Mouse (Mus musculus): Measurements from ENCODE around the gene Snx1. TPM values are rescaled to one million over a fixed set of nuclear protein-coding genes. Genes with fewer than 3 reads are reported as not detected.

The Snx1 gene
- total and polyA plus RNA-seq, 3 experiments = 86.4 to 186 (median 110) TPM

GRCm38 (mm10) chr9:66120945-66121344 is 5.4 kb downstream of the Snx1 start:
- H3K27me3 ChIP-seq (replicated peaks) = no peaks in the 10 kb centered on the region
- H3K4me2 ChIP-seq (ENCODE audit: insufficient read depth, low read depth, poor library complexity, severe bottlenecking) = no peak overlapping the region
- no peak overlapping the region for H3K4me3 ChIP-seq (replicated peaks in 1 of 3; ENCODE audit: low read depth in 2 of 3, low read length in 2 of 3, poor library complexity in 1 of 3)
- H3K9ac ChIP-seq (ENCODE audit: insufficient read depth, low read depth) = no peak overlapping the region
- DNase-seq (ENCODE audit: extremely low read depth) = no peak
- peaks cover 10 to 42% of the 10 kb centered on the region in 2 experiments for H3K36me3 ChIP-seq (replicated peaks in 1 of 2; ENCODE audit: control insufficient read depth in 1 of 2, insufficient read depth in 1 of 2, low read length in 1 of 2)
- H3K79me2 ChIP-seq (replicated peaks; ENCODE audit: control insufficient read depth, extremely low read depth, insufficient read depth, poor library complexity, severe bottlenecking) = peaks cover 46% of the 10 kb centered on the region
- TF ChIP-seq MXI1 (IDR thresholded peaks at IDR 0.05; ENCODE audit: low read depth, low read length) (no peak), ZC3H11A (IDR thresholded peaks at IDR 0.05; ENCODE audit: low read depth, low read length) (no peak), SIN3A (IDR thresholded peaks at IDR 0.05; ENCODE audit: low read length) (no peak), CHD2 (IDR thresholded peaks at IDR 0.05; ENCODE audit: low read length) (no peak), KAT2A (IDR thresholded peaks at IDR 0.05; ENCODE audit: insufficient replicate concordance, low read length) (no peak), USF2 (conservative IDR thresholded peaks at IDR 0.05; ENCODE audit: low read depth, low read length) (no peak), JUN (IDR thresholded peaks at IDR 0.05; ENCODE audit: insufficient read depth, low read depth, low read length) (no peak), GABPA (IDR thresholded peaks at IDR 0.05; ENCODE audit: insufficient replicate concordance, low read depth, low read length) (no peak), CTCF (conservative IDR thresholded peaks at IDR 0.05 in 1 of 2, IDR thresholded peaks at IDR 0.05 in 1 of 2; ENCODE audit: low read depth in 2 of 2, low read length in 2 of 2) (no peak), MAZ (IDR thresholded peaks at IDR 0.05; ENCODE audit: low read depth, low read length) (no peak), IRF4 (IDR thresholded peaks at IDR 0.05; ENCODE audit: low read depth, low read length) (no peak), BHLHE40 (IDR thresholded peaks at IDR 0.05; ENCODE audit: low read depth, low read length) (no peak), E2F4 (IDR thresholded peaks at IDR 0.05; ENCODE audit: insufficient replicate concordance, low read depth, low read length) (no peak), RAD21 (IDR thresholded peaks at IDR 0.05; ENCODE audit: low read depth, low read length) (no peak), EP300 (IDR thresholded peaks at IDR 0.05; ENCODE audit: low read length) (no peak), ELF1 (IDR thresholded peaks at IDR 0.05; ENCODE audit: low read depth, low read length) (no peak), MAFK (IDR thresholded peaks at IDR 0.05; ENCODE audit: insufficient replicate concordance, low read length) (no peak), JUND (conservative IDR thresholded peaks at IDR 0.05; ENCODE audit: low read depth, low read length) (no peak)
- H3K27ac ChIP-seq (ENCODE audit: insufficient read depth, low read depth) = no peak overlapping the region
- in situ Hi-C loops (cut with MboI; ENCODE audit: low pct_ligation_motif_present, low pct_unique_long_range_greater_than_20kb, low sequenced_read_pairs) = no loop called here
- H3K9me3 ChIP-seq (replicated peaks; ENCODE audit: low read length) = no peaks in the 10 kb centered on the region
- peaks cover 2 to 39% of the 10 kb centered on the region in 2 experiments; a peak in 2 of 4 replicates for H3K4me1 ChIP-seq (ENCODE audit: control insufficient read depth in 1 of 2, insufficient read depth in 2 of 2)
- dilution Hi-C loops (cut with MboI; ENCODE audit: extremely low pct_ligation_motif_present, extremely low pct_unique_long_range_greater_than_20kb, low sequenced_read_pairs) = no loop called here

DNA sequence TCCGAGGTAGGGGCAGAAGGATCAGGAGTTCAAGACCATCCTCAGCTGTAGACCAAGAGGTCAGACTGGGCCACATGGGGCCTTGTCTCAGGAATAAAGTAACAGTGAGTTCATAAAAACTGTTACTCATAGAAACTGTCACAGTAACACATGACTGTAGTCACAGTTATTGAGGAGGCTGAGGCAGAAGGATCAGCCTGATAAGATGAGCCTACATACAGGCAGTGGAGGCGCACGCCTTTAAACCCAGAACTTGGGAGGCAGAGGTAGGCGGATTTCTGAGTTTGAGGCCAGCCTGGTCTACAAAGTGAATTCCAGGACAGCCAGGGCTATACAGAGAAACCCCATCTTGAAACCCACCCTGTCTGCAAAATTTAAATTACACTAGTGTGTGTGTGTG is 6.3 kb downstream of the Snx1 start:
- peaks cover 2 to 39% of the 10 kb centered on the region in 2 experiments; a peak in 2 of 4 replicates for H3K4me1 ChIP-seq (ENCODE audit: control insufficient read depth in 1 of 2, insufficient read depth in 2 of 2)
- no peaks in the 10 kb centered on the region for H3K9me3 ChIP-seq (replicated peaks; ENCODE audit: low read length)
- no peaks in the 10 kb centered on the region for H3K27me3 ChIP-seq (replicated peaks)
- no peak for DNase-seq (ENCODE audit: extremely low read depth)
- peaks cover 46% of the 10 kb centered on the region for H3K79me2 ChIP-seq (replicated peaks; ENCODE audit: control insufficient read depth, extremely low read depth, insufficient read depth, poor library complexity, severe bottlenecking)
- H3K4me2 ChIP-seq (ENCODE audit: insufficient read depth, low read depth, poor library complexity, severe bottlenecking) = no peak overlapping the region
- dilution Hi-C loops (cut with MboI; ENCODE audit: extremely low pct_ligation_motif_present, extremely low pct_unique_long_range_greater_than_20kb, low sequenced_read_pairs) (no loop called here), in situ Hi-C loops (cut with MboI; ENCODE audit: low pct_ligation_motif_present, low pct_unique_long_range_greater_than_20kb, low sequenced_read_pairs) (no loop called here)
- peaks cover 10 to 46% of the 10 kb centered on the region in 2 experiments for H3K36me3 ChIP-seq (replicated peaks in 1 of 2; ENCODE audit: control insufficient read depth in 1 of 2, insufficient read depth in 1 of 2, low read length in 1 of 2)
- no peak overlapping the region for H3K9ac ChIP-seq (ENCODE audit: insufficient read depth, low read depth)
- H3K4me3 ChIP-seq (replicated peaks in 1 of 3; ENCODE audit: low read depth in 2 of 3, low read length in 2 of 3, poor library complexity in 1 of 3) = no peak overlapping the region
- TF ChIP-seq RAD21 (IDR thresholded peaks at IDR 0.05; ENCODE audit: low read depth, low read length) (no peak), BHLHE40 (IDR thresholded peaks at IDR 0.05; ENCODE audit: low read depth, low read length) (no peak), ZKSCAN1 (IDR thresholded peaks at IDR 0.05; ENCODE audit: borderline replicate concordance, low read depth, low read length) (no peak), RCOR1 (conservative IDR thresholded peaks at IDR 0.05; ENCODE audit: low read depth, low read length) (no peak), USF2 (conservative IDR thresholded peaks at IDR 0.05; ENCODE audit: low read depth, low read length) (no peak), ELF1 (IDR thresholded peaks at IDR 0.05; ENCODE audit: low read depth, low read length) (no peak), ZC3H11A (IDR thresholded peaks at IDR 0.05; ENCODE audit: low read depth, low read length) (no peak), SMC3 (IDR thresholded peaks at IDR 0.05; ENCODE audit: low read depth, low read length) (no peak), TCF12 (IDR thresholded peaks at IDR 0.05; ENCODE audit: low read depth, low read length) (no peak), MAX (IDR thresholded peaks at IDR 0.05; ENCODE audit: low read length) (no peak), POLR2AphosphoS2 (IDR thresholded peaks at IDR 0.05; ENCODE audit: low read depth, low read length) (no peak), TBP (conservative IDR thresholded peaks at IDR 0.05; ENCODE audit: low read depth, low read length) (no peak), KAT2A (IDR thresholded peaks at IDR 0.05; ENCODE audit: insufficient replicate concordance, low read length) (no peak)
- no peak overlapping the region for H3K27ac ChIP-seq (ENCODE audit: insufficient read depth, low read depth)

All from CH12.LX (cell line).